Mouse (Mus musculus): ENCODE data around the gene Ddx25. TPM values are rescaled to one million over a fixed set of nuclear protein-coding genes. Genes with fewer than 3 reads are reported as not detected.

Ddx25 gene
- polyA plus RNA-seq, 1 experiment from 2014 or later: 9.8 TPM

DNA sequence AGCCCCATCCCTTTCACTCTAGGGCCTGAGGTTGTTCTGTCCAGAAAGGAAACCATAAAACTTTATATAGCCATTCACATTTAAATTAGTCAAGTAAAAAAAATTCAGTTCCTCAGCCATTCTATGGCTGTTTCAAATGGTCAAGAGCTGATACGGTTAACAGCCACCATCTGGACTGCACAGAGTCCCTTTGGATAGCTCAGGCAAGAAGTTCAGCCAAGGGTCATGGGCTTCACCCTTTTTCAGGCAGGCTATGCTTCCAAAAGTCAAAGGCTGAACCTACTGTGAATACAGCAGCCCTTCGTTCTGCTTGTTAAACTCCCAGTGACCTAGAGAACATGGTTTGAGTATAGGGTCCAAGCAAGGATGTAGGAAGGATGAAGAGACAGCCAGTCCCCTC, 13.7 kb downstream of the Ddx25 start:
- Histone ChIP-seq H3K27ac (ENCODE audit: low read depth, low read length) (no peak overlapping the region), H3K4me3 (ENCODE audit: low read depth, low read length) (no peak overlapping the region), H3K27me3 (ENCODE audit: control insufficient read depth, insufficient read depth, low read length) (no peaks in the 10 kb centered on the region), H3K9me3 (ENCODE audit: control insufficient read depth, low read length) (no peaks in the 10 kb centered on the region), H3K4me2 (no peak overlapping the region), H3K4me1 (ENCODE audit: control insufficient read depth, insufficient read depth, low read length) (no peaks in the 10 kb centered on the region), H3K9ac (ENCODE audit: low read length) (no peak overlapping the region), H3K36me3 (ENCODE audit: control insufficient read depth, insufficient read depth, low read length) (no peaks in the 10 kb centered on the region)
- DNase-seq (ENCODE audit: low spot score, missing footprints): no peak
- 86% methylated on average over 2 of the region's 2 CpGs for WGBS
- ATAC-seq (ENCODE audit: low FRiP score): no peak

DNA sequence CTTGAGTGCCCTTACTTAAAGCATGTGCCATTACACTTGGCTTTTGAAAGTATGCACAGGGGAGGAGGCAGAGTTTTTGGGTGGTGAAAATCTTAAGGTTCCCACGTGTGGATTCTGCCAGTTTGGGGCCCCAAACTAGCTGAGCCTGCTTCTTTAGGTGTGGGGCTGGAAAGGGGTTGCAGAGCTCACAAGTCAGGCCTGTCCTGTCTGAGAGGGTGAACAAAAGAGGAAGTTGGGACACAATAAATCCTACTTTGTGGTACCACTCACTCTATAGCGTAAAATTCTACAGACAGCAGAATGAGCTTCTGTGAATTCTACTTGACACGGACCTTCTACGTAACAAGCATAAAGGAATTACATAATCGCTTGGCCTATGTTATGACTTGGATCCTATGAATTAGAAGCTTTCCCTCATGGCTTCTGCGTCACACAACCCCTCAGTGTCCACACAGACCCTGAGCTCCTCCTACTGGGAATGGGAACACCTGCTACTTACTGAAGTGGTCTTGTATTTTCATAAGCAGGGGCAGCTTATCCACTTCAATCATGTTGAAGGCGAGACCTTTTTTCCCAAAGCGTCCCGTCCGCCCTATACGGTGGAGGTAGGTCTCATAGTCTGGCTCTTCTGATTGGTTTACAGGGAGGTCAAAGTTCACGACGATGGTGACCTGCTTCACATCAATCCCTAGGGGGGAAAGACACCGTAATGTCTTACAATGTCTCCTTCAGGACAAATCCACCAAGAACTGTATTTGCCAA, 15.0 kb downstream of the Ddx25 start:
- H3K4me3 ChIP-seq (ENCODE audit: low read depth, low read length): no peak overlapping the region
- no peak overlapping the region for H3K9ac ChIP-seq (ENCODE audit: low read length)
- ATAC-seq (ENCODE audit: low FRiP score) (peak; percentile 23; the same call in 1 of the 2 replicates), DNase-seq (ENCODE audit: low spot score, missing footprints) (no peak)
- no peaks in the 10 kb centered on the region for H3K4me1 ChIP-seq (ENCODE audit: control insufficient read depth, insufficient read depth, low read length)
- no peak overlapping the region for H3K27ac ChIP-seq (ENCODE audit: low read depth, low read length)
- H3K36me3 ChIP-seq (ENCODE audit: control insufficient read depth, insufficient read depth, low read length): no peaks in the 10 kb centered on the region
- no peaks in the 10 kb centered on the region for H3K27me3 ChIP-seq (ENCODE audit: control insufficient read depth, insufficient read depth, low read length)
- no peaks in the 10 kb centered on the region for H3K9me3 ChIP-seq (ENCODE audit: control insufficient read depth, low read length)
- 80% methylated on average over 14 of the region's 14 CpGs for WGBS
- no peak overlapping the region for H3K4me2 ChIP-seq

DNA sequence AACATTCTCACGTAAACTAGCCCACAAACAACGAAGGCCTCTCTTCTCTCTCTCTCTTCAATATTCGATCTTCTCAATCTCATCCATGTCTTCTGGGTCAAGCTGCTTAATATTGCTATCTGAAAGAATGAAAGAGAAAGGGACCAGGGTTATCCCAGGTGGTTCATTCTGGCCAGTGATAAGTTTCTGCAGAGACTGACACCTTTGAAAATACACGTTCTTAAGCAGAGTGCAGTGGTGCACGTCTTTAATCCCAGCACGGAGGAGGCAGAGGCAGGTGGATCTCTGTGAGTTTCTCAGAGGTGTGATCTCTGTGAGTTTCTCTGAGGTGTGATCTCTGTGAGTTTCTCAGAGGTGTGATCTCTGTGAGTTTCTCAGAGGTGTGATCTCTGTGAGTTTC, 16.4 kb downstream of the Ddx25 start:
- H3K4me2 ChIP-seq: no peak overlapping the region
- no peaks in the 10 kb centered on the region for H3K27me3 ChIP-seq (ENCODE audit: control insufficient read depth, insufficient read depth, low read length)
- no peaks in the 10 kb centered on the region for H3K36me3 ChIP-seq (ENCODE audit: control insufficient read depth, insufficient read depth, low read length)
- no peak overlapping the region for H3K9ac ChIP-seq (ENCODE audit: low read length)
- no peak overlapping the region for H3K4me3 ChIP-seq (ENCODE audit: low read depth, low read length)
- 69% methylated on average over 6 of the region's 6 CpGs for WGBS
- H3K4me1 ChIP-seq (ENCODE audit: control insufficient read depth, insufficient read depth, low read length): no peaks in the 10 kb centered on the region
- no peaks in the 10 kb centered on the region for H3K9me3 ChIP-seq (ENCODE audit: control insufficient read depth, low read length)
- H3K27ac ChIP-seq (ENCODE audit: low read depth, low read length): no peak overlapping the region
- ATAC-seq (ENCODE audit: low FRiP score) (no peak), DNase-seq (ENCODE audit: low spot score, missing footprints) (no peak)

DNA sequence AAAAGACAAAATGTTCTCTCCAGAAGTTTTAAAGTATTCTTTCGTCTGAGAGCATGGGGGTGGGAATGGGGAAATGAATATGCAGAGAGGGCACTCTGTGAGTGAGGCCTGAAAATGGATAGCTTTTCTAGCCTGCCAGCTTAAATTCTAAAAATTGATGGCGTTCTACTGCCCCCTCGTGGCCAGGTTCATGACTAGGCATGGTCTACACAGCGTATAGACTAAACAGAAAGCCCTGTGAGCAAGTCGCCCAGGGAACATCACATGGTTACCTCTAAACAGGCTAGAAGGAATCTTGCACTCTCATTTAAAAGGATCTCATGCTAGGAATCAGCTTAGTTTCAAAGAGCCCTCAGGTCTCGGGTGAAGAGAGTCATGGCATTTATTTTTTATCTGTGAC, 16.8 kb downstream of the Ddx25 start:
- ATAC-seq (ENCODE audit: low FRiP score) (peak; percentile 82), DNase-seq (ENCODE audit: low spot score, missing footprints) (peak; percentile 98)
- Histone ChIP-seq H3K36me3 (ENCODE audit: control insufficient read depth, insufficient read depth, low read length) (no peaks in the 10 kb centered on the region), H3K27ac (ENCODE audit: low read depth, low read length) (no peak overlapping the region), H3K9me3 (ENCODE audit: control insufficient read depth, low read length) (no peaks in the 10 kb centered on the region), H3K9ac (ENCODE audit: low read length) (no peak overlapping the region), H3K4me2 (no peak overlapping the region), H3K4me1 (ENCODE audit: control insufficient read depth, insufficient read depth, low read length) (no peaks in the 10 kb centered on the region), H3K4me3 (ENCODE audit: low read depth, low read length) (no peak overlapping the region), H3K27me3 (ENCODE audit: control insufficient read depth, insufficient read depth, low read length) (no peaks in the 10 kb centered on the region)
- 6% methylated on average over 6 of the region's 6 CpGs for WGBS

DNA sequence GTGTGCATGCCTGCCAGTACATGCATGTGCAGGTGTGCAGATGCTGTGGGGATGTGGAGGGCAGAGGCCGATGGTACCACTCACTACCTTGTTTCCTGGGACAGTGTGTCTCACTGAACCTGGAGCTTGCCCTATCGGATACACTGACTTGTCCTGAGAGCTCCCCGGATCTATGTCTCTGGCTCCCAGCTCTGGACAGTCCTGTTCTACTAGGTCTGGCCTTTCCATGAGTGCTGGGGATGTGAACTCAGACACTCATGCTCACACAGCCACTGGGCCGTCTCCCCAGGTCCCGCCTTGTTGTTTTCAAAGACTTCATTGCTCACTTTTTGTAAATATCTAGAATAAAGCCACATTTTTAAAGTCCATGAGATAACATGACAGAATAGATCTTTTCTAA, 17.3 kb downstream of the Ddx25 start:
- ATAC-seq (ENCODE audit: low FRiP score): no peak
- no peak for DNase-seq (ENCODE audit: low spot score, missing footprints)
- Histone ChIP-seq H3K27ac (ENCODE audit: low read depth, low read length) (no peak overlapping the region), H3K4me3 (ENCODE audit: low read depth, low read length) (no peak overlapping the region), H3K4me1 (ENCODE audit: control insufficient read depth, insufficient read depth, low read length) (no peaks in the 10 kb centered on the region), H3K36me3 (ENCODE audit: control insufficient read depth, insufficient read depth, low read length) (no peaks in the 10 kb centered on the region), H3K9me3 (ENCODE audit: control insufficient read depth, low read length) (no peaks in the 10 kb centered on the region), H3K9ac (ENCODE audit: low read length) (no peak overlapping the region), H3K27me3 (ENCODE audit: control insufficient read depth, insufficient read depth, low read length) (no peaks in the 10 kb centered on the region), H3K4me2 (no peak overlapping the region)
- 85% methylated on average over 5 of the region's 5 CpGs for WGBS

DNA sequence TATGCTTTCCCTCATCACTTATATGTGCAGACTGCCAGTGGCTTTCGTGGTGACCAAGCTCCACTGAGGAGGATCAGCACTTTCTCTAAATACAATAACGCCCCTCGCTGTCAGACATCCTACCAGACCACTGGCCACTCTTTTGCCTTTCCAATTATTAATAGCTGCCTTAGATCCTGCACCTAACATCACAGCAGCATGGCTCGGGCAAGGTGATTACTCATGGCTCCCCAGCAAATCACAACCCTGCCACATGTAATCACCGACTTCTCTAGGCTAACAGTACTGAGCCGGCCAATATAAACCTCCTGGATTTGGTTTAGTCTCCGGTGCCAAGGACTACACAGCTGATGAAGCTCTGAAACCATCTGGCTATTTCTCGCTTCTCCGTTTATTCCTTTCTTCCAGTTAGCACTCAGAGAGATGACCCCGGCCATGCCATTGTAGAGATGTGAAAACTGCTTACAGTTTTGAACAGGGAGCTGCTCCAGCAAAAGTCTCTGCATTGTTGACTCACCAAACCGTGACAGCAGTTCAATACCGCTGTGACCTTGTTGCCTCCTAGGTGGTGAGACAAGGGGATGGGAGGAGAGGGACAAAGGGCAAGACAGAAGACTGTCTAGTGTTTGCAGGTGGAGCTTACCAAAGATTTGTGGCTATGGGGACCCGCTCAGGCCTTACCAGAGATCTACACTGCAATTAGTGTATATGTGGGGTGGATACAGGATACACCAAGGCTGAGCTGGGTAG, 19.2 kb downstream of the Ddx25 start:
- H3K9me3 ChIP-seq (ENCODE audit: control insufficient read depth, low read length): no peaks in the 10 kb centered on the region
- H3K27me3 ChIP-seq (ENCODE audit: control insufficient read depth, insufficient read depth, low read length): no peaks in the 10 kb centered on the region
- H3K4me3 ChIP-seq (ENCODE audit: low read depth, low read length): no peak overlapping the region
- DNase-seq (ENCODE audit: low spot score, missing footprints) (no peak), ATAC-seq (ENCODE audit: low FRiP score) (no peak)
- H3K27ac ChIP-seq (ENCODE audit: low read depth, low read length): no peak overlapping the region
- no peaks in the 10 kb centered on the region for H3K36me3 ChIP-seq (ENCODE audit: control insufficient read depth, insufficient read depth, low read length)
- no peaks in the 10 kb centered on the region for H3K4me1 ChIP-seq (ENCODE audit: control insufficient read depth, insufficient read depth, low read length)
- 78% methylated on average over 13 of the region's 13 CpGs for WGBS
- H3K9ac ChIP-seq (ENCODE audit: low read length): no peak overlapping the region
- H3K4me2 ChIP-seq: no peak overlapping the region

DNA sequence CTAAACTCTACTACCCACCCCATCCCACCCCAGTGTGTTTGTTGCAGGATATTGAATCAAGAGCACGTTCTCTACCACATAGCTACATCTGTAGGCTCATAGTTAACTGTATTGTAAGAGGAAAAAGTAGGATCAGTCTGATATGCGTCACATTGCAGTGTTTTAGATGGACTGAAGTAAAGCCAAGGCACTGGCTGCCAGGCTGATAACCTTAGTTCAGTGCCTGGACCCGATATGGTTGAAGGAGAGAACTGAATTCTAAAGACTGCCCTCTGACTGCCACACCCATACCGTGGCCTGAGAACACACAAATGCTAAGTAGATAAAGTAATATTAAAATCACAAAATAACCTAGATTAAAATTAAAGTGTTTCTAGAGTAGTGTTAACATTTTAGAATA, 22.5 kb downstream of the Ddx25 start:
- Histone ChIP-seq H3K9ac (ENCODE audit: low read length) (no peak overlapping the region), H3K27ac (ENCODE audit: low read depth, low read length) (no peak overlapping the region), H3K9me3 (ENCODE audit: control insufficient read depth, low read length) (no peaks in the 10 kb centered on the region), H3K4me3 (ENCODE audit: low read depth, low read length) (no peak overlapping the region), H3K4me1 (ENCODE audit: control insufficient read depth, insufficient read depth, low read length) (no peaks in the 10 kb centered on the region), H3K36me3 (ENCODE audit: control insufficient read depth, insufficient read depth, low read length) (no peaks in the 10 kb centered on the region), H3K4me2 (no peak overlapping the region), H3K27me3 (ENCODE audit: control insufficient read depth, insufficient read depth, low read length) (no peaks in the 10 kb centered on the region)
- peak; percentile 69 for DNase-seq (ENCODE audit: low spot score, missing footprints)
- ATAC-seq (ENCODE audit: low FRiP score): no peak
- WGBS: 81% methylated on average over 4 of the region's 4 CpGs

DNA sequence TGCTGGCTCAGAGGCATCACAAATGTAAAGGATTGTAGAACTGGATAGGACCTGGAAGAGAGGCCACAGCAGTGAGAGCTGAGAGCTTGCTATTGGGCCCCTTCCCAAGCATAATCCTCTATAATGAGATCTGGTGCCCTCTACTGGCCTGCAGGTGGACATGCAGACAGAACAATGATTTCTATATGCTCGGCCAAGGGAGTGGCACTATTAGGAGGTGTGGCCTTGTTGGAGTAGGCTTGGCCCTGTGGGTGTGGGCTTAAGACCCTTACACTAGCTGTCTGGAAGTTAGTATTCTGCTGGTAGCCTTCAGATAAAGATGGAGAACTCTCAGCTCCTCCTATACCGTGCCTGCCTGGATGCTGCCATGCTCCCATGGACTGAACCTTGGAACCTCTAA, 23.2 kb downstream of the Ddx25 start:
- Histone ChIP-seq H3K27me3 (ENCODE audit: control insufficient read depth, insufficient read depth, low read length) (no peaks in the 10 kb centered on the region), H3K9ac (ENCODE audit: low read length) (no peak overlapping the region), H3K4me1 (ENCODE audit: control insufficient read depth, insufficient read depth, low read length) (no peaks in the 10 kb centered on the region), H3K4me2 (no peak overlapping the region), H3K36me3 (ENCODE audit: control insufficient read depth, insufficient read depth, low read length) (no peaks in the 10 kb centered on the region), H3K9me3 (ENCODE audit: control insufficient read depth, low read length) (no peaks in the 10 kb centered on the region), H3K27ac (ENCODE audit: low read depth, low read length) (no peak overlapping the region), H3K4me3 (ENCODE audit: low read depth, low read length) (no peak overlapping the region)
- WGBS: 8% methylated on average over 2 of the region's 2 CpGs
- DNase-seq (ENCODE audit: low spot score, missing footprints): peak; percentile 93
- peak; percentile 90 for ATAC-seq (ENCODE audit: low FRiP score)

DNA sequence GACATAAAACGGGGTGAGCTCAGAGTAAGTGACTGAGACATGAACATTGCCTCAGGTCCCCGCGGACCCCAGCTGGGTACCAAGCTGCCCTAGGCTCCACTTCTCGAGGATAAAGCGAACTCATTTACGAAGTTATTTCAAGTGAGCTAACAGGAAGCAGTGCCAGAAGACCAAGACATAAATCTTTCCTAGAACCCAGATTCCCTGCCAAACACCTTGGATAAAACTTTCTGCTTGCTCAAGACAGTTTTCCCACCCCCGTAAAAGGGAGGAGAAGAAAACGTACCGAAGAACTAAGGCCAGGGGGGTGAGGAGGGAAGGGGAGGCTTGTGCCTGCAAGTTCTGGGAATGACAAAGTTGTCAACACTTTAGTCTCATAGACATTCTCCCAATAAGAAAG, 25.1 kb downstream of the Ddx25 start:
- Histone ChIP-seq H3K36me3 (ENCODE audit: control insufficient read depth, insufficient read depth, low read length) (no peaks in the 10 kb centered on the region), H3K4me3 (ENCODE audit: low read depth, low read length) (no peak overlapping the region), H3K27ac (ENCODE audit: low read depth, low read length) (no peak overlapping the region), H3K9me3 (ENCODE audit: control insufficient read depth, low read length) (no peaks in the 10 kb centered on the region), H3K27me3 (ENCODE audit: control insufficient read depth, insufficient read depth, low read length) (no peaks in the 10 kb centered on the region), H3K9ac (ENCODE audit: low read length) (no peak overlapping the region), H3K4me1 (ENCODE audit: control insufficient read depth, insufficient read depth, low read length) (no peaks in the 10 kb centered on the region), H3K4me2 (no peak overlapping the region)
- WGBS: 80% methylated on average over 9 of the region's 9 CpGs
- DNase-seq (ENCODE audit: low spot score, missing footprints) (no peak), ATAC-seq (ENCODE audit: low FRiP score) (no peak)

All from midbrain, embryonic 11.5 days (tissue).